Mouse (Mus musculus): ENCODE data around the gene Hmcn1. TPM values are rescaled to one million over a fixed set of nuclear protein-coding genes. Genes with fewer than 3 reads are reported as not detected.

The Hmcn1 gene
- polyA plus RNA-seq, 1 experiment from 2014 or later, result 6.3 TPM

DNA sequence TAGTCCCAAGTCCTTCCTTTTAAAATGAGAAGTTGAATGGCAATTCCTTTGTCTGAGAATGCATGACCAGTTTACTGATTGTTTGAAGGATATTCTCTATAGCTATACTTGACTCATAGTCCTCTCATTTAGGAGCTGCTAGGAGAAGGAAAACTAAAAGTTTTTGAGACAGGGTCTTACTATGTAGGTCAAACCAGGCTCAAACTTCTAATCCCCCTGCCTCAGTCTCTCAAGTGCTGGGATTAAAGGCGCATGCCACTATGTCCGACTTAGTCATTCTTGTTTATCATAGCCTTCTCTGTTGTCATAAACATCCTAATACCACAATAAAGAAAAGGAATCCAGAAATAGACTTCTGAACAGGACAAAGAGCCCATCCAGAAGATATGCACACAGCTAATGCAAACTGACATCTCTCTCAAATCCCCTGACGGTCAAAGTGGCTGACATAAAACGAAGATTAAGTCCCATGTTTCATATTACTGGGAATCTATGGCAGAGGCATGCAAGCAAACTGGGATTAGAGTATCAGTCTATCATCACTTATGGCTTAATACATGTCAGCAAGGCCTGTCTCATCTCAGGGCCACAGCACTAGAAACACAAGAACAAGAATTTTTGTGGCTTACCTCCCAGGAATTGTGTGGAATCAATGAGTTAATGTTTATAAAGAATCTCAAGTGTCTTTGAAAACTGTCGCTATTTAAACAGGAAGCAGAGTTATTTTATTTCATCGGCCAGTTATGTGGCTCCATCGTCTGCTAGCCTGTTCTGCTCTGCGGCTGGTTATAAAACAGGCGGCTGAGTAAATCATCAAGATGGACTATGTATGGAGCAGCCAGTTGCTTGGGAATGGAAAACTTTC is 188.8 kb downstream of the Hmcn1 start:
- ATAC-seq (replicated peaks; ENCODE audit: low FRiP score, low TSS enrichment, low read depth) (no peak; the same call in 1 of the 2 replicates), DNase-seq (ENCODE audit: low spot score) (no peak)
- H3K4me1 ChIP-seq (replicated peaks; ENCODE audit: control insufficient read depth, insufficient read depth, low read length), result peaks cover 4% of the 10 kb centered on the region; the same call in 1 of the 2 replicates
- no peak overlapping the region for H3K4me2 ChIP-seq (ENCODE audit: low read length)
- H3K36me3 ChIP-seq (ENCODE audit: control insufficient read depth, insufficient read depth, low read length), result no peaks in the 10 kb centered on the region
- no peaks in the 10 kb centered on the region for H3K9me3 ChIP-seq (ENCODE audit: control insufficient read depth, low read length)
- H3K4me3 ChIP-seq (ENCODE audit: low read depth, low read length), result no peak overlapping the region
- H3K27ac ChIP-seq (ENCODE audit: low read depth), result no peak overlapping the region
- WGBS, result 22% methylated on average over 9 of the region's 9 CpGs
- peaks cover 12% of the 10 kb centered on the region for H3K27me3 ChIP-seq (replicated peaks; ENCODE audit: control insufficient read depth, insufficient read depth, low read length)
- H3K9ac ChIP-seq (ENCODE audit: low read length), result no peak overlapping the region

DNA sequence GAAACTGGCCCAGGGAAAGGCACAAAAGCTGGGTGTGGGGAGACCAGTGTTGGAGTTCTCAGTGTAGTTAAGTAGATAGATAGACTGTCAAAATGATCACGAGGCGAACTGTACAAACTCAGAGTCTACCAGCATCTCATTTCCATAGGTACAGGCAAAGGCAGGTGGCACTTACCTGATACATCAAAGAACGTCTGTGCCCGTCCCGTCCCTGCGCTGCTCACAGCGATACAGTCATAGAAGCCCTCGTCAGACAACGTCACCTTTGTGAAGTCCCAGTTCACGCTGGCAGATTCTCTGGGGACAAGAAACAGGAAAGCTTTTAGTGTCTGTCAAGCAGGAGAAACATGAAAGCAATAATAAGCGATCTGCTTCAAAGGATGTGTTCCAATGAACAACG is 190.6 kb downstream of the Hmcn1 start:
- no peak overlapping the region for H3K4me2 ChIP-seq (ENCODE audit: low read length)
- H3K4me1 ChIP-seq (replicated peaks; ENCODE audit: control insufficient read depth, insufficient read depth, low read length), result peaks cover 4% of the 10 kb centered on the region; the same call in 1 of the 2 replicates
- H3K9ac ChIP-seq (ENCODE audit: low read length), result no peak overlapping the region
- H3K36me3 ChIP-seq (ENCODE audit: control insufficient read depth, insufficient read depth, low read length), result no peaks in the 10 kb centered on the region
- H3K9me3 ChIP-seq (ENCODE audit: control insufficient read depth, low read length), result no peaks in the 10 kb centered on the region
- H3K4me3 ChIP-seq (ENCODE audit: low read depth, low read length), result no peak overlapping the region
- WGBS, result 90% methylated on average over 12 of the region's 12 CpGs
- peaks cover 10% of the 10 kb centered on the region for H3K27me3 ChIP-seq (replicated peaks; ENCODE audit: control insufficient read depth, insufficient read depth, low read length)
- ATAC-seq (replicated peaks; ENCODE audit: low FRiP score, low TSS enrichment, low read depth) (no peak), DNase-seq (ENCODE audit: low spot score) (no peak)
- no peak overlapping the region for H3K27ac ChIP-seq (ENCODE audit: low read depth)

DNA sequence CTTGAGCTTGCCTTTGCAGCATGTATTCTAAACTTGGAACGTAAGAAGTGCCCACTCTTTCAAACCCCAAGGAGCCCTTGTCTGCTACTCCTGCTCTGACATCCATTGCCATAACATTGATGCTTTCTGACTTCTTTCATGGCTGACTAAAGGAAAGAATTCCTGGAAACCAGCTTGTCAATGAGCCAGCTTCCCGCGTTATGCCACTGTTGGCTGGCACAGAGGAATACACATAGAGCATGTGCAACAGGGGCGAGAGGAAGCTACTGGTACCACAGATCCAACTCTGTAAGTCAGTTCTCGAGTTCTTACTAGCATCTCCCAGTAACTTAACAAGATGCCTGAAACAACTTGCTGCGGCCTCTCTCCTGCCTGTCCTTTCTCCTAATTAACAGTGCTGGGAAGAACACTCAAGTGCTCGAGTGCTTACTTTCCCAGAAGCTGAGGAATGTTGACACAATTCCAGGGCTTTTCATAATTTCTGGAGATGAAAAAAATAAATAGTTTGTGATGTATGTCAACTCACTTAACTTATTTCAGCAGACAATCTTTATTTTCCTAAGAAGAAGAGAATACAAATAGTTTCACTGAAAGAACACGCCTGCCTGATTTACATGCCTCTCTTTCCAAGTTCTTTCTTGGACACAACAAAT is 192.5 kb downstream of the Hmcn1 start:
- Histone ChIP-seq H3K9me3 (ENCODE audit: control insufficient read depth, low read length) (0 out of 2 replicates have a peak, but pooled peaks cover 1% of the 10 kb centered on the region), H3K9ac (ENCODE audit: low read length) (no peak overlapping the region), H3K27me3 (replicated peaks; ENCODE audit: control insufficient read depth, insufficient read depth, low read length) (peaks cover 10% of the 10 kb centered on the region), H3K36me3 (ENCODE audit: control insufficient read depth, insufficient read depth, low read length) (no peaks in the 10 kb centered on the region), H3K4me3 (ENCODE audit: low read depth, low read length) (no peak overlapping the region), H3K4me2 (ENCODE audit: low read length) (no peak overlapping the region), H3K27ac (ENCODE audit: low read depth) (no peak overlapping the region), H3K4me1 (replicated peaks; ENCODE audit: control insufficient read depth, insufficient read depth, low read length) (peaks cover 4% of the 10 kb centered on the region; the same call in 1 of the 2 replicates)
- no peak for DNase-seq (ENCODE audit: low spot score)
- 80% methylated on average over 8 of the region's 8 CpGs for WGBS
- no peak for ATAC-seq (replicated peaks; ENCODE audit: low FRiP score, low TSS enrichment, low read depth)

DNA sequence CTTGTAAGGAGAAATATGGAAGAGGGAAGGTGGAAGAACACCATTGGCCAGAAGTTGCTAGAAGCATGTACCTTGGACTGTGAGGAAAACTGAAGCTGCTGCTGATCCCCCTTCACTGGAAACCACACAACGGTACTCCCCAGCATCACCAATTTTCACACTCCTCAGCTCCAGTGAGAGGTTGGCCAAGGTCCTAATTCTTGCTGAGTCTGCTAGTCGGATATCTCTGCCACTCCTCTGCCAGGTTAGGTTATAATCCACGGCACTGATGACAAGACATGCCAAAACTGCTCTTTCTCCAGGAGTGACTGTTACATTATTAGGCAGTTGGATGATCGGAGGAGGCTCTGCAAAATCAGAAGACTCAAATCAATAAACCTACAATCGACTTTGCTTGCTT is 194.6 kb downstream of the Hmcn1 start:
- Histone ChIP-seq H3K9ac (ENCODE audit: low read length) (no peak overlapping the region), H3K27ac (ENCODE audit: low read depth) (no peak overlapping the region), H3K27me3 (replicated peaks; ENCODE audit: control insufficient read depth, insufficient read depth, low read length) (peaks cover 10% of the 10 kb centered on the region), H3K4me3 (ENCODE audit: low read depth, low read length) (no peak overlapping the region), H3K9me3 (ENCODE audit: control insufficient read depth, low read length) (0 out of 2 replicates have a peak, but pooled peaks cover 2% of the 10 kb centered on the region), H3K36me3 (ENCODE audit: control insufficient read depth, insufficient read depth, low read length) (no peaks in the 10 kb centered on the region), H3K4me1 (replicated peaks; ENCODE audit: control insufficient read depth, insufficient read depth, low read length) (no peaks in the 10 kb centered on the region), H3K4me2 (ENCODE audit: low read length) (no peak overlapping the region)
- DNase-seq (ENCODE audit: low spot score) (no peak), ATAC-seq (replicated peaks; ENCODE audit: low FRiP score, low TSS enrichment, low read depth) (no peak)
- 89% methylated on average over 5 of the region's 5 CpGs for WGBS

DNA sequence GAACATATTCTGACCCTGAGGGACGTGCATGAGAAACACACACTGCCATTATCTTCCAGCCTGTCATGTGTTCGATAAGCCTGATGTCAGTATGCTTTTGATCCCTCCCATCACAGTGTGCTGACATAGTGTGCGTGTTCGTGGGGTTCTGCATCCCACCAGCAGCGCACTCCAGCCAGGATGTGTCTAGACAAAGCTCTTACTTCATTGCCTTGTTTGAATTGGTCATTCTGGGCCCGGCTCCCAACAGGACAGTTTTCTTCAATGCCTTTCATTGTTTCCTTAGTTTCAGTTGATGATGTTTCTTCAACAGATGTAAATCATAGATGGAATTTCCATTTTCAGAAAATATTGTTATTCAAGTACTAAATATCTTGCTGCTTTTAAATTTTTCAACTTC is 206.5 kb downstream of the Hmcn1 start:
- ATAC-seq (replicated peaks; ENCODE audit: low FRiP score, low TSS enrichment, low read depth), result no peak
- H3K27ac ChIP-seq (ENCODE audit: low read depth), result no peak overlapping the region
- no peak for DNase-seq (ENCODE audit: low spot score)
- H3K9me3 ChIP-seq (ENCODE audit: control insufficient read depth, low read length), result no peaks in the 10 kb centered on the region
- no peaks in the 10 kb centered on the region for H3K27me3 ChIP-seq (replicated peaks; ENCODE audit: control insufficient read depth, insufficient read depth, low read length)
- 86% methylated on average over 6 of the region's 6 CpGs for WGBS
- H3K4me3 ChIP-seq (ENCODE audit: low read depth, low read length), result no peak overlapping the region
- no peak overlapping the region for H3K9ac ChIP-seq (ENCODE audit: low read length)
- no peaks in the 10 kb centered on the region for H3K36me3 ChIP-seq (ENCODE audit: control insufficient read depth, insufficient read depth, low read length)
- no peak overlapping the region for H3K4me2 ChIP-seq (ENCODE audit: low read length)
- no peaks in the 10 kb centered on the region for H3K4me1 ChIP-seq (replicated peaks; ENCODE audit: control insufficient read depth, insufficient read depth, low read length)

DNA sequence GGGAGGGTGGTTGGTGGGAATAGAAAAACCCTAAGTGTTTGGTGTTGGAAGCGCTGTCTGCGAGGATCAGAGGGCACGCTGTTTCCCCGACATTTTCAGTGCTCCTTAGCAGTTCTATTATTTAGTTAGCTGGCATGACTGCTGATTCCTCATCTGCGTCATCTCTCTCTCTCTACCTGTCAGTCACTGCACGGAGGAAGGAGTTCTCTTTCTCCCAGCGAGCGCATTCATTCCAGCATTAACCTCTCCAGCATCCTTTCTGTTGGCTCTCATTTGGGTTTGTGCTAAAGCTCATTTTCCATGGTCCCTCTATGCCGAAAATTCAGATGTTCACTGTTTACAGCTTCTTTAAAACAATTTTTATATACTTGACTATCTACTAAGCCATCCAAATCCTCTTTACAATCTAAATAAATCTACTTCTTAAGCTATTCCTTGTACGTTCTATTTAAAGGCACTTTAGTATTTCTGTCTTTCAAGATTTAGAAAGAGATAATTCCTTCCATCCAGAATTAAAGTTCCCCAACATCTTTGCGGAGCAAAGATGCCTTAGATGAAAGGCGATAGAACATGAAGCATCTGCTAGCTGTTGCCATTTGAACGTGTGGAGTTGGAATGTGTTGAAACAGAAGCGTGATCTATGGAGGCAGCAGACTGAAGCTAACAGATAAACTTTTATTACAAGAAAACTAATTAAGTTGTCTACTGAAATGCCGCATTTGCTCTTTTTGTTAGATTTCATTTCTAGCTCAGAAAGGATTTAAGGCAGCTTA is 210.0 kb downstream of the Hmcn1 start:
- Histone ChIP-seq H3K27ac (ENCODE audit: low read depth) (no peak overlapping the region), H3K9me3 (ENCODE audit: control insufficient read depth, low read length) (no peaks in the 10 kb centered on the region), H3K4me2 (ENCODE audit: low read length) (no peak overlapping the region), H3K36me3 (ENCODE audit: control insufficient read depth, insufficient read depth, low read length) (no peaks in the 10 kb centered on the region), H3K9ac (ENCODE audit: low read length) (no peak overlapping the region), H3K27me3 (replicated peaks; ENCODE audit: control insufficient read depth, insufficient read depth, low read length) (no peaks in the 10 kb centered on the region), H3K4me3 (ENCODE audit: low read depth, low read length) (no peak overlapping the region), H3K4me1 (replicated peaks; ENCODE audit: control insufficient read depth, insufficient read depth, low read length) (no peaks in the 10 kb centered on the region)
- ATAC-seq (replicated peaks; ENCODE audit: low FRiP score, low TSS enrichment, low read depth) (no peak), DNase-seq (ENCODE audit: low spot score) (no peak)
- WGBS, result 71% methylated on average over 15 of the region's 15 CpGs

DNA sequence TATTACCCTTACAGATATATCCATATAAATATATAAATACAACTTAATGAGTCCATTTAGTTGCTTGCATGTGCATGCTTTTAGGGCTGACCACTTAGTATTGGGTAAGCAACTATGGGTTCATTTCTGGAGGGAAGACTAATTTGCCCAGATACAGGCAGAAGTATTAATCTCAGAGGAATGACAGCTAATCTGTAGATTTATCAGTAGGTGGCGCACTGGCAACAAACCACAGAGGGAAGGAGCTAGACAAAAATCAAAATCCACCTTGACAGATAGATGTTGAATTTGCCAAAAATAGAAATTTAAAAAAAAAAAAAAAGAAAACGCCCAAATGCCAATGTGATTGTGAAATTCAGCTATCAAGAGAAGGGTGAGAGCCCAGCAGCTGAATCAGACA is 213.3 kb downstream of the Hmcn1 start:
- Histone ChIP-seq H3K4me3 (ENCODE audit: low read depth, low read length) (no peak overlapping the region), H3K36me3 (ENCODE audit: control insufficient read depth, insufficient read depth, low read length) (no peaks in the 10 kb centered on the region), H3K4me1 (replicated peaks; ENCODE audit: control insufficient read depth, insufficient read depth, low read length) (no peaks in the 10 kb centered on the region), H3K9ac (ENCODE audit: low read length) (no peak overlapping the region), H3K27me3 (replicated peaks; ENCODE audit: control insufficient read depth, insufficient read depth, low read length) (no peaks in the 10 kb centered on the region), H3K9me3 (ENCODE audit: control insufficient read depth, low read length) (no peaks in the 10 kb centered on the region), H3K4me2 (ENCODE audit: low read length) (no peak overlapping the region), H3K27ac (ENCODE audit: low read depth) (no peak overlapping the region)
- ATAC-seq (replicated peaks; ENCODE audit: low FRiP score, low TSS enrichment, low read depth) (no peak), DNase-seq (ENCODE audit: low spot score) (no peak)
- WGBS, result 34% methylated on average over 2 of the region's 2 CpGs

DNA sequence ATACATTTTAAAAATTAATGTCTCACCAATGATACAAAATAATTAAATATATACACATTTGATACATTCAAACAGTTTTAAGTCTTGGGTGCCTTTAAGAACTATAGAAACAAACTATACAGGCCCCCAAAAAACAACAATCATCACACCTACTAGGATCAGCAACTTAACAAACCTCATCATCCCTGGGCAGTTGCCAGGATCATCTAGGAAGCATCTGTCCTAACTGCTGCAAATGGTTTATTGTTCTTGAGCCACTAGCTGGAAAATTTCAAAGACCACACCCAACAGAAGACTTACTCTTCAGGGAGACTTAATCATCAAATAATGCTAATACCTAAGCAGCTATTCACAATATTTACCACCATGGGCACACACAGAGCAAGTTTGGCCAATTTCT is 216.5 kb downstream of the Hmcn1 start:
- H3K4me2 ChIP-seq (ENCODE audit: low read length), result no peak overlapping the region
- ATAC-seq (replicated peaks; ENCODE audit: low FRiP score, low TSS enrichment, low read depth) (no peak), DNase-seq (ENCODE audit: low spot score) (no peak)
- H3K9me3 ChIP-seq (ENCODE audit: control insufficient read depth, low read length), result no peaks in the 10 kb centered on the region
- H3K4me1 ChIP-seq (replicated peaks; ENCODE audit: control insufficient read depth, insufficient read depth, low read length), result no peaks in the 10 kb centered on the region
- no peak overlapping the region for H3K9ac ChIP-seq (ENCODE audit: low read length)
- no peak overlapping the region for H3K4me3 ChIP-seq (ENCODE audit: low read depth, low read length)
- no peaks in the 10 kb centered on the region for H3K27me3 ChIP-seq (replicated peaks; ENCODE audit: control insufficient read depth, insufficient read depth, low read length)
- no peak overlapping the region for H3K27ac ChIP-seq (ENCODE audit: low read depth)
- H3K36me3 ChIP-seq (ENCODE audit: control insufficient read depth, insufficient read depth, low read length), result no peaks in the 10 kb centered on the region

All from intestine, embryonic 14.5 days (tissue).